Mouse (Mus musculus) cerebellum, adult 2 months (tissue): ENCODE measurements around the gene Timm8a2. TPM values are rescaled to one million over a fixed set of nuclear protein-coding genes. Genes with fewer than 3 reads are reported as not detected.

Source experiments
- DNase-seq, 2 experiments: peaks; one replicate each; pipeline ENCODE4 v3.0.0; 2021
- H3K27ac ChIP-seq: fragments of 200-500 bp; 2 replicates; pipeline ENCODE4 v1.5.1; 2012; ENCODE audit warnings: low read length, control low read depth, inconsistent platforms; ENCODE audit not compliant: insufficient read depth
- H3K27me3 ChIP-seq: fragments of 200-500 bp; 2 replicates; pipeline ENCODE4 v1.6.1; 2012; ENCODE audit warnings: inconsistent platforms, mild to moderate bottlenecking, low read length, moderate library complexity; ENCODE audit not compliant: control insufficient read depth, insufficient read depth
- H3K4me1 ChIP-seq: fragments of 200-500 bp; 2 replicates; pipeline ENCODE4 v1.6.1; 2011; ENCODE audit warnings: low read length; ENCODE audit not compliant: control insufficient read depth, insufficient read depth
- H3K4me3 ChIP-seq: fragments of 200-500 bp; replicated peaks from 2 replicates; pipeline ENCODE3; 2011; ENCODE audit warnings: mild to moderate bottlenecking, low read depth, low read length, control low read depth; ENCODE audit not compliant: insufficient read depth
- CTCF ChIP-seq: fragments of 200-500 bp; IDR thresholded peaks from 2 replicates; pipeline ENCODE4 v1.5.1; 2011; ENCODE audit warnings: low read depth, mild to moderate bottlenecking, control low read depth, low read length, moderate library complexity, borderline replicate concordance; ENCODE audit not compliant: insufficient read depth
- POLR2A ChIP-seq: fragments of 200-500 bp; IDR thresholded peaks from 2 replicates; pipeline ENCODE4 v1.6.1; 2011; ENCODE audit warnings: low read length, control low read depth, borderline replicate concordance; ENCODE audit not compliant: insufficient read depth
- WGBS: fragments of 180-500 bp; shearing (Covaris S2); methylation state at CpG from one replicate; pipeline ENCODE4 v1.1.7; 2018; 5-methylcytosine and 5-hydroxymethylcytosine counted together
- polyA plus RNA-seq: library from polyadenylated mRNA; depleted of rRNA; stranded (reverse); fragments of >200 nt; gene quantifications from 2 replicates; pipeline ENCODE4 v1.2.3, GENCODE M21; 2012

Gene Timm8a2
- polyA plus RNA-seq, 1 experiment: 0.28 TPM

DNA sequence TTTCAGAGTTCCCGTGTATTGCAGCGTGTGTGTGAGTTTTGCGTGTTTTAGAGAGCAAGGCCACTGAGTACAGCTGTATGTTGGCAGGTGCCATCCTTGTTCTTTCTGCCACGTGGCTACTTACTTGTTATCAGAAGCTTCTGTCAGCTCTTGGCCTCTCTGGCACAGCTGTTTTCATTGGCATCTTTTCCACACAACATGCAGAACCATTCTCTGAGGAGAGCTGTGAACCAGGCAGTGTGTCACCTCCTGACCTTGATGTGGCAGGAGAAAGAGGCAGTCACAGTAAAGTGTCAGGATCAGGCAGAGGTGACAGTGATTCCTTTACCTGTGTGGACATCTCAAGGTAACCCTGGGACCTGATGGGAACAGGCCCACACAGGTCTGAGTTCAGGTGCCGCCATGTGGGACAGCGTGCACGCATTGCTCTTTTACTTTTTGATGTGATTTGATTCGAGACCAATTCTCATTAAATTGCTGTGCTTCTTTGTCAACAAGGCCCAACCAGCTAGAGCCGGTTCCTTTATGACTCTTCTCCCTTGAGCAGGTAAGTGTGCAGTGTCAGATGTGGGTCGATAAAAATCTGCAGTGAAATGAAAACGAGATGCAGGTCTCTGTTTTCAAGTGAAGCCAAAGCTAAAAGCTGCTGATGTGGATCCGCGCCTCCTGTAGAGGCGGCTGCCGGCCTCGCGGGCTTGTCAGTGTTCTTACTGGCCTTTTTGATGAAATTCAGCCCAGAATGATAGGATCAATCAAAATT lies 33.9 kb upstream of the Timm8a2 start:
- H3K27ac ChIP-seq: no peak overlapping the region

DNA sequence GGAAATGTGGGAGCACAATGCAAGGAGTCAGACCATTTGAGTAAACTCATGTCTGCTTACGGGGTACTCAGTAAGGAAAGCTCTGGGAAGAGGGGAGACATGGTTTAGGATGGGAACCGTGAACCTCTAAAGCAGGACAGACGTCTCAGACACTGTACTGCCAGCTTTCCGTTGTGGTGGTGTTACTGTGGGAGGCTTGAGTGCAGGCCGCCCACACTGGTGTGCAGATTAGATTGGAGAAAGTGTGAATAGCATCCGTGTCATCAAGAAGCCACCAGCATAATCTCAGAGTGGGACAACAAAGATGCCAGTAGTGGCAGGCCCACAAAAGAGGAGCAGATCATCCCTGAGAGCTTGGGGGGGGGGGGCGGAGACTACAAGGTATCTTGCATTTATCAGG lies 32.2 kb upstream of the Timm8a2 start:
- WGBS: 96% methylated on average over 7 of the region's 7 CpGs
- TF ChIP-seq POLR2A (no peak), CTCF (no peak)
- Histone ChIP-seq H3K27ac (no peak overlapping the region), H3K4me1 (peaks cover 7% of the 10 kb centered on the region), H3K27me3 (no peaks in the 10 kb centered on the region), H3K4me3 (no peak overlapping the region)
- no peak for DNase-seq

More for the DNA sequence above, 33.9 kb upstream of the Timm8a2 start:
- Histone ChIP-seq H3K4me3 (no peak overlapping the region), H3K27me3 (no peaks in the 10 kb centered on the region), H3K4me1 (peaks cover 7% of the 10 kb centered on the region)
- 90% methylated on average over 17 of the region's 17 CpGs for WGBS
- no peak for DNase-seq
- no peak for TF ChIP-seq CTCF
- TF ChIP-seq POLR2A: no peak

DNA sequence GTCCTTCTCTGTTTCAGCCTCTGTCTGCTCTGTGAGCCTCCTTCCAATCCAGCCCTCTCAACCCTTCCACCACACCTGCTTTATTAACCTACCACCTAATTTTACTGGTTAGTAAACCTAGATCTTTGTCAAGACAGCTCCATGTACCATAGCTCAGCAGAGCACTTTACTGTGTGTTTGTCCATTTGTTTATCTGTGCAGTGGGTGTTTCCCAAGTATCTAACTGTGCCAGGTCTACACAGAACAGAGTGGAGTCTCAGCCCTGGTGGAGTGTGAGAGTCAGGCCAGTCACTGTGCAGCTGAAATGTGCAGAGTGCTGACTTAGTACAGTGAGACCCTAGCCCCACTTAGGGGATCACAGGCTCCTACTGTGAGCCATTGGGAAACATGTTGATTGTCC lies 30.7 kb upstream of the Timm8a2 start:
- no peak overlapping the region for H3K27ac ChIP-seq
- no peak overlapping the region for H3K4me3 ChIP-seq
- no peak for DNase-seq
- H3K4me1 ChIP-seq: peaks cover 7% of the 10 kb centered on the region
- H3K27me3 ChIP-seq: no peaks in the 10 kb centered on the region
- TF ChIP-seq CTCF (no peak), POLR2A (no peak)

GRCm38 (mm10) chr14:122008261-122008660 lies 26.2 kb upstream of the Timm8a2 start:
- no peak for DNase-seq
- no peak overlapping the region for H3K4me3 ChIP-seq
- H3K27me3 ChIP-seq: no peaks in the 10 kb centered on the region
- WGBS: 90% methylated on average over 4 of the region's 4 CpGs
- peaks cover 7% of the 10 kb centered on the region for H3K4me1 ChIP-seq
- H3K27ac ChIP-seq: no peak overlapping the region
- TF ChIP-seq CTCF: no peak
- TF ChIP-seq POLR2A: no peak

DNA sequence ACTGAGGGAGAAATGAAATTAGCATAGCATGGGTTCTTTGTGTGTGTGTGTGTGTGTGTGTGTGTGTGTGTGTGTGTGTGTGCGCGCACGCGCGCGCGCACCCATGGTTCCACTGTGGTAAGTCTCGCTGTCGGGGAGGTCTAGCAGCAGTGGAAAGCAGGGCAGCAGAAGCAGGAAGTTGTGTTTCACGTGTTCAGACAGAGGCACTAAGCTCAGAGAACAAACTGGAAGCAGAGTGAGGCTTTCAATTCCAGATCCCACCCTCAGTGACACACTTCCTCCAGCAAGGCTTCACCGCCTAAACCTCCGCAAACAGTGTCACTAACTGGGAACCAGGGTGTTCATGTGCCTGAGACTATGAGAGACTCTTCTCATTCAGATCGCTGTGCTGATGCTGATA lies 25.0 kb upstream of the Timm8a2 start:
- Histone ChIP-seq H3K4me1 (no peaks in the 10 kb centered on the region), H3K4me3 (no peak overlapping the region), H3K27me3 (no peaks in the 10 kb centered on the region), H3K27ac (no peak overlapping the region)
- DNase-seq: no peak
- WGBS: 95% methylated on average over 13 of the region's 13 CpGs
- TF ChIP-seq POLR2A: no peak

- no peaks in the 10 kb centered on the region for H3K4me1 ChIP-seq
- H3K4me3 ChIP-seq: no peak overlapping the region
- TF ChIP-seq POLR2A: no peak
- TF ChIP-seq CTCF: no peak
- no peaks in the 10 kb centered on the region for H3K27me3 ChIP-seq
- H3K27ac ChIP-seq: no peak overlapping the region
- 73% methylated on average over 7 of the region's 7 CpGs for WGBS
- DNase-seq: no peak
Measured at GRCm38 (mm10) chr14:122010301-122010700, 24.2 kb upstream of the Timm8a2 start.

DNA sequence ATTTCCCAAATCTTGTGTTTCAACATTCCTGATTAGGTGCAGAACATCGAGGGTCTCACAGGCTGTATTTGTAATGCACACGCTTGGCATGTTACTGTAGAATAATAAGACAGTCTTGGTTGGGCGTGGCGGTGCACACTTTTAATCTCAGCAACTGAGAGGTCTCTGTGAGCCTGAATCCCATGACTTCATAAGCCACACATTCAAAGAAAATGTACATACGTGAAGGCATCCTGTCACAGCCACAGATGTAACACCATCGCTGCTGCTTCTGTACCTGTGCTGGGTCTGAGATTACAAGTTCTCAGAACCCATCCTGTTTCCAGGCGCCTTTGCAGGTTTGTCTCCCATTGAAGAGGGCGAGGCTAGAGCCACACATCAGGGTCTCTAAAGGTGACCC lies 22.7 kb upstream of the Timm8a2 start:
- TF ChIP-seq POLR2A: no peak
- TF ChIP-seq CTCF: no peak
- 97% methylated on average over 8 of the region's 8 CpGs for WGBS
- H3K4me1 ChIP-seq: no peaks in the 10 kb centered on the region
- no peak overlapping the region for H3K27ac ChIP-seq
- H3K4me3 ChIP-seq: no peak overlapping the region
- no peak for DNase-seq
- no peaks in the 10 kb centered on the region for H3K27me3 ChIP-seq

DNA sequence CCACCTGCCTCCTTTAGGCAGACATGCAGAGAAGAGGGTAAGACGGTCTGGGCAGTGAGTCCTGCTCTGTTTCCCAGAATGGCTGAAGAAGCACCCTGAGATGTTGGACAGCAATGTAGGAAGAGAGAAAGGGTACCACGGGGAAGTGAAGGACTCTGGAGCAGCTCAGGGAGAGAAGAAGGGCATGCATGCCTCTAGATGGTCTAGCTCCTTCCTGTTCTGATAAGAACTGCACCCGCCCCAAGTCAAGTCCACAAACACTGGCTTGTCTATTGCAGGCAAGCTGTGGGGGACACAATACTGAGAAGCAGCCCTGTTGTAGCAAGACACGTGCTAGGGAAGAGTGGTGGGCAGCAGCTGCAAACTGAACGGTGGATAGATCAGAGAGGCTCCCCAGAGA lies 22.3 kb upstream of the Timm8a2 start:
- DNase-seq: no peak
- no peaks in the 10 kb centered on the region for H3K4me1 ChIP-seq
- TF ChIP-seq CTCF (no peak), POLR2A (no peak)
- H3K4me3 ChIP-seq: no peak overlapping the region
- WGBS: 76% methylated on average over 5 of the region's 5 CpGs
- no peak overlapping the region for H3K27ac ChIP-seq
- H3K27me3 ChIP-seq: no peaks in the 10 kb centered on the region
